Mouse (Mus musculus): ENCODE results near the gene Atp6v0a2.

The Atp6v0a2 gene

DNA sequence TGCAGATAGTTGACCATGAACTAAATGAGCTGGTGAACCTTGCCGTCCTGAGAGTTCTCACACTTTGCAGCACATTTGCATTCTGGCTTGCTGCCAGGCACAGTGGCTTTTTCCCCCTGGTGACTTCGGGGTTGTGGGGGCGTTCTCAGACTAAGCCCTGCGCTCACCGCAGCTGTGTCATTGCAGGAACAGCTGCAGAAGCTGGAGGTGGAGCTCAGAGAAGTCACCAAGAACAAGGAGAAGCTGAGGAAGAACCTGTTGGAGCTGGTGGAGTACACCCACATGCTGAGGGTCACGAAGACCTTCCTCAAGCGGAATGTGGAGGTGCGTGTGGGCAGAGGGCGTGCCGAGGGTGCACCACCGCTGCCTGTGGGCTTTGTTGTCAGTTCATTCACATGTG, 8.9 kb downstream of the Atp6v0a2 start:
- no peak for DNase-seq (ENCODE audit: low read depth)

DNA sequence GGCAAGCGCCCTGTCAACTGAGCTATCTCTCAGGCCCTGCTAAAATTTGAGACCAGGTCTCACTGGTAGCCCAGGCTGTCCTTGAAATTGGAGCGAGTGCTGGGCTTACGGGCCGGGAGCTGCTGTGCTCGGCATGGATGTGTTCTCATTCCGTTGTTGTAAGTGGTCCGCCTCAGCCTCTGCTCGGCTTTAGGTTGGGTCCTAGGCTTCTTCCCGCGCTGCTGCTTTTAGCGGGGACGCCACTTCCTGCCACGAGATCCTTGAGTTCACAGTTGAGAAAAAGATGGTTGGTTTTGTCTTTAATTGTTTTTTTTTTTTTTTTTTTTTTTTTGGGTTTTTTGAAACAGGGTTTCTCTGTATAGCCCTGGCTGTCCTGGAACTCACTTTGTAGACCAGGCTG, 9.5 kb downstream of the Atp6v0a2 start:
- no peak for DNase-seq (ENCODE audit: low read depth)

DNA sequence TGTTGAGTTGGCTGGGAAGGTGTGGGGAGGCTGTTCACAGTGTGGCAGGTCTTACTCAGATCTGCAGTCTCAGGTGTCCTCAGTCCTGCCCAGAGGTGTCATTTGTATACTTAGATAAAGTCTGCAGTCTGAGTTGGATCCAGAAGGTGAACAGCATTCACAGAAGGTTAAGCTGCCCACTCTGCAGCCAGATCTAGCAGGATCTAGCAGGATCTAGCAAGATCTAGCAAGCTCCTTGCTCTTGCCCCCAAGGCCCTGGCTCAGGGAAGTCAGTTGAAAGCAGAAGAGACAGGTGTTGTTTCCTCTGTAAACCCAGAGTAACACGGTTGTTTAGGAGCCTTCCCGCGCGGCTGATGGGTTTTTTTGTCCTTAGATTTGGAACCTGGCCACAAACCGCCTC, 85.4 kb downstream of the Atp6v0a2 start:
- DNase-seq (ENCODE audit: low read depth): no peak

DNA sequence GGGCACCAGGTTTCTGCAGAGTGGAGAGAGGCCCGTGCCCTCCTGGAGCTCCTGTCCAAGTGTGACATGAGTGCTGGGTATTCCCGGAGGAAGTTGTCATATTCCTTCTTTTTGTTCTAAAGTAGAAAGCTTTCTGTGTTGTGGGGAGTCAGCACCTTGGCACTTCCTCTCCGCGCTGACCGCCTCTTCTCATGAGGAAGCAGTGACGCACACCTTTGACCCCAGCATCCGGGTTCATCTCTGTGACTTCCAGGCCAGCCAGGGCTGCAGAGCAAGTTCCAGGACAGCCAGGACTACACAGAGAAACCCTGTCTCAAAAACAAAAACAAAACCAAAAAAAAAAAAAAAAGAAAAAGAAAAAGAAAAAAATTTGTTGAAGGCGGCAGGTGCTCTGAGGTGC, 86.8 kb downstream of the Atp6v0a2 start:
- no peak for DNase-seq (ENCODE audit: low read depth)

GRCm38 (mm10) chr5:124717969-124718368, 89.6 kb downstream of the Atp6v0a2 start:
- no peak for DNase-seq (ENCODE audit: low read depth)

DNA sequence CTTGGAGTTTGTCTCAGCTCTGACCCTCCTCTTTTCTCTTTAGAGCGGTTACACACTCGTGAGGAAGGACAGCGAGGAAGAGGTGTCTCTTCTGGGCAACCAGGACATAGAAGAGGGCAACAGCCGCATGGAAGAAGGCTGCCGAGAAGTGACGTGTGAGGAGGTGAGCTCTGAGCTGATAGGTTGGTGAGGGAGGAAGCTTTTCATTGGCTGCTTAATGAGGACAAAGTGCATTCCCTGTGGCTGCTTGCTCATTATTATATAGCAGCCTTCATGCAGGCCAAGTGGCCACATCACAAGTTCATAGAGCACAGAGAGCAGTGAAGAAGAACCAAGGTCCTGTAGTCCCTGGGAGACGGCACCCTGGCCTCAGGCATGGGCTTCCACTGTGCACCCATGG, 90.0 kb downstream of the Atp6v0a2 start:
- no peak for DNase-seq (ENCODE audit: low read depth)

GRCm38 (mm10) chr5:124723125-124723524, 94.7 kb downstream of the Atp6v0a2 start:
- DNase-seq (ENCODE audit: low read depth): no peak

- DNase-seq (ENCODE audit: low read depth): no peak
Measured at GRCm38 (mm10) chr5:124724997-124725396, 96.6 kb downstream of the Atp6v0a2 start, which contains the start of gene Dnah10. Gene Dnah10 (plus strand): TSS chr5:124725085.

DNA sequence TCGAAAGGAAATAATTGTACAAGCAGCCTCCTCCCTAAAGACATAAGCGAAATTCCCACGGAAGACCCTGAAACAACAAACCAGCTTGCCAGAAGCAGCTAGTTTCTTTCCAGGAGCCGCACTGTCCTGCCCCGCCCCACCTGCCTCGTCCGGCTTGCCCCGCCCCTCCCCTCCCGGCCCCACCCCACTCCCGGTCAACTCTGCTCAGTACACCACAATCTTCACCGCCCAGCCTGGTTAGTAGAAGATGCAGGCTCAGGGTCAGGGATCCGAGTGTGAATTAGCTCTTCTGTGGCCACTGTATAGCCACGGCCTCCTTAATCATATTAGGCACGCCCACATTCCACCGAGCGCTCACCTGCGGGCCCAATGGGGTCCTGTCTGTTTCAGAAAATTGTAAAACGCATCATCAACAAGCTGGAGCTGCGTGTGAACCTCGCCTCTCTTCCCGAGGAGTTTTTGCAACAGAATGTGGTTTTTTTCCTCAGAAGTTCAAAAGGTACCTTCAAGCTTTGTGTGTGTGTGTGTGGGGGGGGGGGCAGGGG, 101.4 kb downstream of the Atp6v0a2 start:
- no peak for DNase-seq (ENCODE audit: low read depth)

DNA sequence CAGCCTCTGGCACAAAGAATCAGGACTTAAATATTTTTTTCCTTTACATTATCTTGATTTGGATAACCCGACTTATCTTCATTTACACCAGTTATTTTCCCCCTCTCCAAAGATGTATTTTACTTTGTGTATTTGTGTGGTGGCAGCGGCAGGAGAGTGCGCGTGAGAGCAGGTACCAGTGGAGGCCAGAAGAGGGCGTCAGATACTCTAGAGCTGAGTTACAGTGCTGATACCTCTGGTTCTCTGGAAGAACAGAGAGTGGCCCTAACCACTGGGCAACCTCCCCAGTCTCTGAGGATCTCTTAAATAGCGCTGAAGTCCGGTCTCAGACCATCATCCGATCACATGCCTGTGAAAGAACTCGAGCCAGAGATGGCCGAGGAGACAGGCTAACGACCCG, 105.6 kb downstream of the Atp6v0a2 start:
- DNase-seq (ENCODE audit: low read depth): no peak

GRCm38 (mm10) chr5:124741898-124742599, 113.7 kb downstream of the Atp6v0a2 start:
- no peak for DNase-seq (ENCODE audit: low read depth)

DNA sequence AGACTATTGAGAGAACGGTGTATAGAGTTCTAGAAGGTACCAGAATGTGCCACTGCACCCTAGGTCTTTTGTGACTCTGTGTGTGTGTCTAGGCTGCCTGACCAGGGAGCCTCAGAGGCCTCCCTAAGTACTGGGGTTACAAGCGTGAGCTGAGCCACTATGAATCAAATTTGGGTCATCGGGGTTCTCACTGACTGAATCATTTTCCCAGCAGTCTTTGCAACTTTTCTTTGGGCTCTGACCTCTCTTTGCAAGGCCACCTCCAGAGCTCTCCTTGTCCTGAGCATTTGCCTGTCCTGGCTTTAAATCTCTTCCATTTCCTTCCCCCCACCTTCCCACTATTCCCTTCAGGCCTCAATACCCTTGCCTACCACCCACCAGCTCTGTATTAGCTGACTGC, 115.5 kb downstream of the Atp6v0a2 start:
- no peak for DNase-seq (ENCODE audit: low read depth)

DNA sequence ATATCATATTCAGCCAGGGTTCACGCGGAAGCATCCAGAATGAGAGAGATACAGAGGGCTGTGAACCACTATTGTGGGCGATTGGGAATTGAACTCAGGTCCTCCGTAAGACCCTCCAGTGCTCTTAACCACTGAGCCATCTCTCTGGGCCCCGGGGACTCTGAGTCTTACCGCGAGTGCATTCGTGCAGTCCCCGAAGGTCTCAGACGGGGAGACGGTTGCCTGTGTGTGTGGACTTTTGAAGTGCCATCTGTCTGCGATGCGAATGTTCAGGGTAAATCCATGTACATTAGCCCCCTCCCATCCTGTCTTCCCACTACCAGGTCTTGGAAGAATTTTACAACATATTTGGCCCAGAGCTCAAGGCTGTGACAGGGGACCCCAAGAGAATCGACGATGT, 117.8 kb downstream of the Atp6v0a2 start:
- DNase-seq (ENCODE audit: low read depth): no peak

DNA sequence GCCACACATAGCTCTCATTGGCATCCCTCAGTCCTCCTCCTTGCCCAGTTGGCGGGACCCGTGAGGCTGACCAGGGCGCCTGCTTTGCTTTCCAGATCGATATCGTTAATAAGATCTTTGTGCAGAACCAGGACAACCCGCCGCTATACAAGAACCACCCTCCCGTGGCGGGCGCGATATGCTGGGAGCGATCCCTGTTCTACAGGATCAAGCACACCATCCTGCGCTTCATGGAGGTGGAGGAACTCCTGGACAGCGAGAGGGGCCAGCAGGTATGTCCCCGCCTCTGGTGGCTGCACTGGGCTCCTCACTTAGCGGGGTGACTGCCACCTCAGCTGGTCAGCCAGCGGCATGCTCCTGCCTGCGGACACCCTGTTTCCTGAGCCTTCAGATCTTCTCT, 119.9 kb downstream of the Atp6v0a2 start:
- DNase-seq (ENCODE audit: low read depth): no peak

GRCm38 (mm10) chr5:124751656-124752055, 123.3 kb downstream of the Atp6v0a2 start:
- DNase-seq (ENCODE audit: low read depth): no peak

GRCm38 (mm10) chr5:124761011-124761410, 132.6 kb downstream of the Atp6v0a2 start:
- no peak for DNase-seq (ENCODE audit: low read depth)

DNA sequence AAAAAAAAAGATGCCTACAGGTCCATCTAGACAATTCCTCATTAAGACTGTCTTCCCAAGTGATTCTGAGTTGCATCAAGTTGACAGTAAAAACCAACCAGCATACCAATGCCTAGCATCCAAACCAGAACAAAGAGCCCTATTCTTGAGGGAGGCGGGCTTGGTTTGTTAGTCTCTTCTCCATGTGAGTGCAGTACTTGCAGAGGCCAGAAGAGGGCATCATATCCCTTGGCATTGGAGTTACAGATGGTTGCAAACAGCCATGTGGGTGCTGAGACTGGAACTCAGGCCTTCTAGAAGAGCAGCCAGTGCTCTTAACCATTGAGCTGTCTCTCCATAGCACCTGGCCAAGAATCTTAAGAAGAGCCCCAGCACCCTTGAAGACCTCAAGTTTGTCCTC, 133.4 kb downstream of the Atp6v0a2 start:
- no peak for DNase-seq (ENCODE audit: low read depth)
